Mouse (Mus musculus): ENCODE results near the gene Ceacam15.

The Ceacam15 gene

DNA sequence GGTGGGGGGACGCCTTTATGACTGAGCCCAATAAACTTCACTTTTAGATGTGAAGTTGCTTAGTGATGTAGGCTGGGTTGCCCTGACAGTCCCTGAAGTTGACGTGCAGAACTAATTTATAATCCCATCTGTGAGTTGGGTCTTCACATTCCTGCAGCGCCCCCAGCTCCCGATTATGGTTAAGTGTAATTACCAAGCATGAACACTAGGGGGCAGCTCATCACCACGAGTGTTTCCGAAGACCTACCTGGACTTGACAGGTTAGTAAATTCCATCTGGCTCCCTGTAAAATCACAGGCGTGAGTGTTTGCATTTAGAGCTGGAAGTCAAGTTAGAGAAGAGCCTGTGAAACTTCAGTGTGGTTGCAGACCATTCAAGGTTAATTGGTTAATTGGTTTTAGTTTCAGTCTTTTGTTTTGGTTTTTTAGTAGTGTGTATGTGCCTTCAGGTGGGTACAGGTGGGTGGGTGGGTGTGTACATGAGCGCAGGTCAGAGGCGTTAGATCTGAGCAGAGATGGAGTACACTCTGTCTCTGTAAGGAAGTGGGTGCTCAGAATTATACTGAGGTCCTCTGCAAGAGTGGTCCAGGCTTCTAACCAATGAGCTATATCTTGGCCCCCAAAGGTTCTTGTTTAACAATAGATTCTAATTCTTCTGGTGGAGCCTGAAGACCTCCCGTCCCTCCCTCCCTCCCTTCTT lies 45.8 kb downstream of the Ceacam15 start:
- peak in 1 of 2 experiments; percentile 57 for DNase-seq

DNA sequence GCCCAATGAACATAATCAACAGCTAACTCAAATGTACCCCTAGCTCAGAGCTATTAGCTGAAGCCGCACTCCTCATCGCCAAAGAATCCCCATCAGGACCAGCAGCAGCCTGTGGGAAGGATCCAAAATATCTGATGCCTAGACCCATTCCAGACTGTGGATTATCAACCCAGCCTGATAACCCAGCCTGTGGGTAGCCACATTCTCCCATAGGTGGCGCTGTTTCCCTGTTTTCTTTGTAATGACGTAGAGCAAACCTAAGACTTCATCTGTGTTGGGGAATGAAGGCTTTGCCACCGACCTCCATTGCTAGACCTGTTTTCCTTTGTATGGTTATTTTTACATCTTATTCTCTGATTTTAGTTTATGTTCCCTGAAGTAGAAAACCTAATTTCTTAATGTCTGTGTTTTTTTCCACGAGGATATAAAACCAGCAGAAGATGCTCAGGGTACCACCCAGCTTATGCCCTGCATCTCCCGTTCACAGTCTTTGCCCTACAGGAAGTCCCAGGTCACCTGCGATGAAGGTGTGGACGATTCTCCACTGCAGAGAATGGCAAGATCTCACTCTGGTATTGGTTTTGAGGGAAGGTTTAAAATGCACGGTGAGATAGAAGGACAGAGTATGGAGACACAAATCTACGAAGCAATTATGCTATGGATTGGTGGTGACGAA lies 47.3 kb downstream of the Ceacam15 start:
- peak in 1 of 2 experiments; percentile 73 for DNase-seq

DNA sequence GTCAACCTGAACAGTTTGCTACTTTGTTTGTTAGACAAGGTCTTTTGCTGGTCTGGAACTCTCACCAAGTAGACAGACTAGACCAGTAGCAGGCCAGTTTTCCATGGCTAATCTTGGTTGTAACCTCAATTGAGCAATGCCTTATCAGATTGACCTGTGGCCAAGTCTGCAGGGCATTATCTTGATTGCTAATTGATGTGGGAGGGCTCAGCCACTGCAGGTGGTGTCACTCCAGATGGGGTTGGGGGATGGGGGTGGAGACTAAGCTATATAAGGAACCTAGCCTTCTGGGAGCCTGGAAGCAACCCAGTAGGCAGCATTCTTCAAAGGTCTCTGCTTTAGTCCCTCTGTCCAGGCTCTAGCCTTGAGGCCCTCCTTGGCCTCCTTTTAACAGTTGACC lies 51.8 kb downstream of the Ceacam15 start:
- DNase-seq: no peak

DNA sequence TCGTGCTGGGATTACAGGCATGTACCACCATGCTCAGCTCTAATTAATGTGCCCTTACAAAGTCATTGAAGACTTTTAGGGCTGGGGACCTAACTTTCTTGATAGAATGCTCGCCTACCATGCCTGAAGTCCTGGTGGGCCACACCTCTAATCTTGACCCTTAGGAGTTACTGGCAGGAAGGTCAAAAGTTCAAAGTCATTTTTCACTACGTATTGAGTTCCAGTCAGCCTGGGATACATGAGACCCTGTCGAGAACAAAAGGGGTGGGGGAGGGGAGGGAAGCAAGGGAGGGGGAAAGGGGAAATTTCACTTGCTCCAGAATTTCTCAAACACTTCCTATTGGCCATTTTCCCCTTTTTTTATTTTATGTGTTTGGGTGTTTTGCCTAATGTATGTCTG lies 52.4 kb downstream of the Ceacam15 start:
- no peak for DNase-seq
